Mouse (Mus musculus) heart, postnatal 25 days (tissue): ENCODE results near the gene Washc3. TPM values are rescaled to one million over a fixed set of nuclear protein-coding genes. Genes with fewer than 3 reads are reported as not detected.

Experiments
- DNase-seq: peaks from one replicate; pipeline ENCODE4 v3.0.0; 2022; ENCODE audit warnings: low spot score
- intact Hi-C: fragments of 180-260 bp; cut with DNase I; formaldehyde crosslinking; loops from one replicate; pipeline ENCODE4 v1.15.1; 2025
- total RNA-seq, 2 experiments: library from RNA; stranded (reverse); gene quantifications; 2 replicates each; pipeline ENCODE4 v1.2.3; 2021

The Washc3 gene
- total RNA-seq, 2 experiments from 2014 or later, result 25.8 to 29.7 TPM

GRCm38 (mm10) chr10:88252121-88252862 lies 51.4 kb downstream of the Washc3 start:
- DNase-seq, result no peak
- intact Hi-C loops, result no loop called here

GRCm38 (mm10) chr10:88255556-88255955 lies 54.7 kb downstream of the Washc3 start:
- intact Hi-C loops, result no loop called here

GRCm38 (mm10) chr10:88260309-88260708 lies 59.4 kb downstream of the Washc3 start:
- DNase-seq, result no peak

More at GRCm38 (mm10) chr10:88255556-88255955, 54.7 kb downstream of the Washc3 start:
- DNase-seq, result no peak

GRCm38 (mm10) chr10:88261186-88261585 lies 60.3 kb downstream of the Washc3 start:
- intact Hi-C loops, result no loop called here
- no peak for DNase-seq

More at GRCm38 (mm10) chr10:88260309-88260708, 59.4 kb downstream of the Washc3 start:
- intact Hi-C loops, result no loop called here

- no peak for DNase-seq
- intact Hi-C loops, result no loop called here
These were observed 62.5 kb downstream of the Washc3 start for GRCm38 (mm10) chr10:88263383-88263782.

- intact Hi-C loops, result no loop called here
- DNase-seq, result no peak
These were observed 73.2 kb downstream of the Washc3 start for GRCm38 (mm10) chr10:88274045-88274444.

- no peak for DNase-seq
- intact Hi-C loops, result no loop called here
These were observed 80.8 kb downstream of the Washc3 start for GRCm38 (mm10) chr10:88281699-88282098.

- intact Hi-C loops, result no loop called here
- DNase-seq, result no peak
These were observed 83.6 kb downstream of the Washc3 start for GRCm38 (mm10) chr10:88284343-88284990.

GRCm38 (mm10) chr10:88287261-88287660 lies 86.4 kb downstream of the Washc3 start:
- no peak for DNase-seq
- intact Hi-C loops, result no loop called here

GRCm38 (mm10) chr10:88288061-88288460 lies 87.2 kb downstream of the Washc3 start:
- intact Hi-C loops, result no loop called here
- no peak for DNase-seq

GRCm38 (mm10) chr10:88295091-88295490 lies 94.2 kb downstream of the Washc3 start:
- intact Hi-C loops, result no loop called here
- no peak for DNase-seq

Other genes starting within 250 kb of the Washc3 start
- gene Pmch, start 110.0 kb upstream of the Washc3 start, total RNA-seq, result not detected
- under 1 TPM; 0.16 to 0.45 TPM for gene Parpbp, start 54.2 kb upstream of the Washc3 start, total RNA-seq
- gene Nup37, start 54.1 kb upstream of the Washc3 start, total RNA-seq, result 1 to 10 TPM; 7.3 to 8.0 TPM
- 1 to 10 TPM; 3.8 to 4.1 TPM for gene Dram1, start 178.0 kb downstream of the Washc3 start, total RNA-seq
- gene Gnptab, start 178.0 kb downstream of the Washc3 start, total RNA-seq, result 10 to 100 TPM; 25.5 to 29.9 TPM